Mouse (Mus musculus) intestine, embryonic 15.5 days (tissue): ENCODE data around the gene Nudt2. TPM values are rescaled to one million over a fixed set of nuclear protein-coding genes. Genes with fewer than 3 reads are reported as not detected.

Experiments
- ATAC-seq: fragments of 200-750 bp; cut with Nextera tagmentation; 2 replicates; pipeline ENCODE4 v1.8.0; 2017; ENCODE audit warnings: moderate TSS enrichment, moderate library complexity
- H3K27ac ChIP-seq: fragments of 300-500 bp; sonication (generic); 2 replicates; pipeline ENCODE4 v1.5.1; 2015; ENCODE audit warnings: mild to moderate bottlenecking, inconsistent platforms
- H3K27me3 ChIP-seq: fragments of 300-500 bp; sonication (generic); replicated peaks from 2 replicates; pipeline ENCODE4 v1.6.1; 2015; ENCODE audit warnings: inconsistent platforms
- H3K36me3 ChIP-seq: fragments of 300-500 bp; sonication (generic); 2 replicates; pipeline ENCODE4 v1.6.1; 2015; ENCODE audit warnings: inconsistent platforms
- H3K4me1 ChIP-seq: fragments of 300-500 bp; sonication (generic); replicated peaks from 2 replicates; pipeline ENCODE4 v1.6.1; 2015; ENCODE audit warnings: inconsistent platforms
- H3K4me2 ChIP-seq: fragments of 300-500 bp; sonication (generic); replicated peaks from 2 replicates; pipeline ENCODE4 v1.6.1; 2015; ENCODE audit warnings: mild to moderate bottlenecking, inconsistent platforms
- H3K4me3 ChIP-seq: fragments of 300-500 bp; sonication (generic); replicated peaks from 2 replicates; pipeline ENCODE4 v1.5.1; 2015; ENCODE audit warnings: inconsistent platforms
- H3K9ac ChIP-seq: fragments of 300-500 bp; sonication (generic); 2 replicates; pipeline ENCODE4 v1.6.1; 2015; ENCODE audit warnings: inconsistent platforms
- H3K9me3 ChIP-seq: fragments of 300-500 bp; sonication (generic); 2 replicates; pipeline ENCODE4 v1.6.1; 2016; ENCODE audit warnings: inconsistent platforms
- WGBS: fragments of 180-500 bp; shearing (Covaris S2); methylation state at CpG from one replicate; pipeline ENCODE4 v1.1.7; 2015; 5-methylcytosine and 5-hydroxymethylcytosine counted together
- polyA plus RNA-seq: library from polyadenylated mRNA; unstranded; fragments of >200 nt; fragmentation: Nextera tagmentation; extraction: Ambion mirVana; gene quantifications from 2 replicates; pipeline ENCODE4 v1.2.1, GENCODE M21; 2015

Nudt2 gene
- polyA plus RNA-seq, 1 experiment from 2014 or later, result 62.3 TPM

DNA sequence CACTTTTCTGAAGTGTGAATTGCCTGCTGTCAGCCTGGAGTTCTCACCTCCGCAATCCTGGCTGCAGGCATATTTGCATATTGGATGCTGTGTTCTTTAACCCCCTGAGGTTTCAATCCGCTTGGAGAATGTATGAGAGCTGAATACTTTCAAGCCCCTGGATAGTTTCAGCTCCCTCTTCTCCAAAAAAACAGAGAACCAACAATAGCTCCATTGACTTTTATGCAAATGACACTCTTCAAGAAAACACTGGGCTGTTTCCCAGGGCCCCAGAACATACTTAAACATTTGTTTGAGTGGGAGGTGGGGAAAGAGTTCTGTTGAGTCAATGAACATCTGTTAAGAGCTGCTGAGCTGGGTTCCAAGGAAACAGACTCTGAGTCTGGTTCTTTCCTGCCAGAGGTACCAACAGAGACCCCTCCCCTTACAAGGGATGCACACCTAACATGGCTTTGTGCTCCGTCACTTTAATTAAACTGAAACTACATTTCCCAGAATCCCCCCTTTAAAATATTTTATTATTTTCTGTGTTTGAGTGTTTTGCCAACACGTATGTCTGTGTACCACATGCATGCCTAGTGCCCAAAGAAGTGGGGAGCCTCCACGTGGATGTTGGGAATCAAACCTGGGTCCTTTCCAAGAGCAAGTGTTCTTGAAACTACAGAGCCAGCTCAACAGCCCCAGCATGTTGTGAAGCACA is 5.9 kb downstream of the Nudt2 start:
- Histone ChIP-seq H3K36me3 (no peaks in the 10 kb centered on the region), H3K27ac (no peak overlapping the region), H3K9me3 (no peaks in the 10 kb centered on the region), H3K4me2 (no peak overlapping the region), H3K4me1 (no peaks in the 10 kb centered on the region), H3K4me3 (no peak overlapping the region), H3K9ac (no peak overlapping the region), H3K27me3 (no peaks in the 10 kb centered on the region)
- ATAC-seq, result no peak
- 54% methylated on average over 5 of the region's 5 CpGs for WGBS

GRCm38 (mm10) chr4:41471384-41471689 is 6.4 kb downstream of the Nudt2 start:
- WGBS, result 75% methylated on average over 1 of the region's 1 CpGs
- no peak overlapping the region for H3K9ac ChIP-seq

DNA sequence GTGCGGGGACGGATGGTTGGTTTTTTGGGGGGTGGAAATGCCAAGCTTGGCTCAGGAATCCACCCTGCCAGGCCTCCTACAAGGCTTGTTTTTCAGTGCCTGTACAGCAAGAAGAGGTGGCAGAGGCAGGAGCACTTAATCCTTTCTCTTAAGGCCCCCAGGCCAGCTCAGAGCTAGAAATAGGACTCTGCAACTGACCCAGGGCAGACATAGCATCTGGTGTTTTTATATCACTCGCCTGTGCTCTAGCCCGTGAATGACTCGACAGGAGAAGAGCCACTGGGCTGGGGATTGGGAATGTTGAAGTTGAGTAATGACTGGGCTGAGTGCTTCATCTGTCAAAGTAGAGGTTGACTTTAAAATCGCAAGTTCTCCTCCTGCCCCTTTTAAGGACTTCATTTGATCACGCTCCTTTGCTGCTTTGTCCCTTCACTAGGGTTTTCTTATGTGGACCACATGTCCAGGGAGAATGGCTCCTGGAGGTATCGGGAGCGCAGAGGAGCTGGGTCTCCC is 12.8 kb downstream of the Nudt2 start:
- Histone ChIP-seq H3K27me3 (no peaks in the 10 kb centered on the region), H3K27ac (no peak overlapping the region), H3K4me2 (no peak overlapping the region), H3K36me3 (no peaks in the 10 kb centered on the region), H3K4me1 (peaks cover 12% of the 10 kb centered on the region), H3K4me3 (no peak overlapping the region), H3K9ac (no peak overlapping the region), H3K9me3 (no peaks in the 10 kb centered on the region)
- WGBS, result 82% methylated on average over 9 of the region's 9 CpGs
- ATAC-seq, result no peak

More at GRCm38 (mm10) chr4:41471384-41471689, 6.4 kb downstream of the Nudt2 start:
- Histone ChIP-seq H3K4me1 (no peaks in the 10 kb centered on the region), H3K27me3 (no peaks in the 10 kb centered on the region), H3K9me3 (no peaks in the 10 kb centered on the region), H3K27ac (no peak overlapping the region), H3K36me3 (no peaks in the 10 kb centered on the region), H3K4me3 (no peak overlapping the region), H3K4me2 (no peak overlapping the region)
- no peak for ATAC-seq

GRCm38 (mm10) chr4:41478751-41479455 is 14.0 kb downstream of the Nudt2 start:
- ATAC-seq, result 0 out of 2 replicates have a peak, but pooled peaks have one; percentile 10
- Histone ChIP-seq H3K4me1 (peaks cover 12% of the 10 kb centered on the region), H3K4me2 (no peak overlapping the region), H3K4me3 (no peak overlapping the region), H3K36me3 (no peaks in the 10 kb centered on the region), H3K9me3 (no peaks in the 10 kb centered on the region), H3K27me3 (no peaks in the 10 kb centered on the region), H3K27ac (0 out of 2 replicates have a peak overlapping the region, but pooled peaks have one; percentile 23), H3K9ac (no peak overlapping the region)
- WGBS, result 70% methylated on average over 4 of the region's 4 CpGs

- peak; percentile 71; the same call in 1 of the 2 replicates for ATAC-seq
- H3K9ac ChIP-seq, result no peak overlapping the region
- H3K36me3 ChIP-seq, result no peaks in the 10 kb centered on the region
- peak overlapping the region; percentile 34; the same call in 1 of the 2 replicates for H3K27ac ChIP-seq
- no peak overlapping the region for H3K4me3 ChIP-seq
- no peaks in the 10 kb centered on the region for H3K9me3 ChIP-seq
- no peak overlapping the region for H3K4me2 ChIP-seq
- no peaks in the 10 kb centered on the region for H3K27me3 ChIP-seq
- 61% methylated on average over 1 of the region's 1 CpGs for WGBS
- H3K4me1 ChIP-seq, result peaks cover 12% of the 10 kb centered on the region
These were observed 14.5 kb downstream of the Nudt2 start for GRCm38 (mm10) chr4:41479456-41479804.

- H3K27me3 ChIP-seq, result no peaks in the 10 kb centered on the region
- no peak overlapping the region for H3K9ac ChIP-seq
- H3K4me1 ChIP-seq, result peaks cover 12% of the 10 kb centered on the region
- no peak for ATAC-seq
- no peaks in the 10 kb centered on the region for H3K36me3 ChIP-seq
- no peaks in the 10 kb centered on the region for H3K9me3 ChIP-seq
- no peak overlapping the region for H3K4me3 ChIP-seq
- 70% methylated on average over 8 of the region's 8 CpGs for WGBS
- no peak overlapping the region for H3K4me2 ChIP-seq
- H3K27ac ChIP-seq, result peak overlapping the region; percentile 34; the same call in 1 of the 2 replicates
These were observed 15.3 kb downstream of the Nudt2 start for GRCm38 (mm10) chr4:41480254-41480653.

GRCm38 (mm10) chr4:41481601-41482017 is 16.7 kb downstream of the Nudt2 start:
- Histone ChIP-seq H3K9me3 (no peaks in the 10 kb centered on the region), H3K4me2 (no peak overlapping the region), H3K4me1 (peaks cover 12% of the 10 kb centered on the region), H3K9ac (no peak overlapping the region), H3K36me3 (no peaks in the 10 kb centered on the region), H3K27ac (peak overlapping the region; percentile 32), H3K4me3 (no peak overlapping the region), H3K27me3 (no peaks in the 10 kb centered on the region)
- WGBS, result 44% methylated on average over 6 of the region's 6 CpGs
- ATAC-seq, result peak; percentile 69

GRCm38 (mm10) chr4:41492951-41493350 is 28.0 kb downstream of the Nudt2 start:
- 74% methylated on average over 7 of the region's 7 CpGs for WGBS
- Histone ChIP-seq H3K27ac (peak overlapping the region; percentile 70), H3K4me3 (no peak overlapping the region), H3K36me3 (no peaks in the 10 kb centered on the region), H3K27me3 (peaks cover 13% of the 10 kb centered on the region), H3K9me3 (no peaks in the 10 kb centered on the region), H3K4me2 (peak overlapping the region; percentile 4; the same call in 1 of the 2 replicates), H3K4me1 (peaks cover 6% of the 10 kb centered on the region), H3K9ac (no peak overlapping the region)
- 0 out of 2 replicates have a peak, but pooled peaks have one; percentile 3 for ATAC-seq

DNA sequence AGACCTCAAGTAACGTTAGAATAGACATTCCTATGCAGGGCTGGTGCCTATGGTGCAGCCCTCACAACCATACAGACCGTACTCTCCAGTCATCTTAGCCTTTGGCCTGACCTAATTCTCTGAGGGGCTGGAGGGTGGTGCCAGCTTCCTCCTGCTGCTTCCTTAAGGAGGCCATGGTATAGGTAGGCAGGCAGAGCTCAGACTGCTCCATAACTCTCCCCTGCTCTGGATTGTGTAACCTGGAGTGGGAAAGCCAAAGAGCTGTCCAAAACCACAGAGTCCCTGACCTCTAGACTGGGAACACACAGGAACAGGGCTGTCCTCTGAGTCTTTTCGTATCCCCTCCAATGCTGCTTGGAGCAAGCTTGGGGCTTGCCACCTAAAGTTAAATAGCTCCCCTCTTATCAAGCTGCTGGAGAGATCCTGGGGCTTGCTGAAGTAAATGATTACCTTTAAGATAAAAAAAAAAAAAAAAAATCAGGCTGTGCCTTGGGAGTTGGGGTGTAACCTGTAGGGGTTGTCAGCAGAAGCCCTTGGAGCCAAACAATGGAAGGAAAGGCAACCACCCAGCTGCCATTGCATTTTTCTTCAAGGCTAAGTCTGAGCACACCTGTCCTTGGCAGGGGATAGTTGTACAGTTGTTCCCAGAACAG is 28.6 kb downstream of the Nudt2 start:
- Histone ChIP-seq H3K9me3 (no peaks in the 10 kb centered on the region), H3K4me3 (no peak overlapping the region), H3K27ac (peak overlapping the region; percentile 70), H3K27me3 (peaks cover 19% of the 10 kb centered on the region), H3K4me1 (peaks cover 12% of the 10 kb centered on the region), H3K4me2 (peak overlapping the region; percentile 4; the same call in 1 of the 2 replicates), H3K36me3 (no peaks in the 10 kb centered on the region), H3K9ac (no peak overlapping the region)
- peak; percentile 85 for ATAC-seq
- 49% methylated on average over 3 of the region's 3 CpGs for WGBS

GRCm38 (mm10) chr4:41494378-41494777 is 29.4 kb downstream of the Nudt2 start:
- Histone ChIP-seq H3K4me3 (no peak overlapping the region), H3K9ac (no peak overlapping the region), H3K27me3 (peaks cover 27% of the 10 kb centered on the region), H3K4me2 (no peak overlapping the region), H3K36me3 (no peaks in the 10 kb centered on the region), H3K27ac (peak overlapping the region; percentile 57), H3K9me3 (no peaks in the 10 kb centered on the region), H3K4me1 (peaks cover 16% of the 10 kb centered on the region)
- ATAC-seq, result peak; percentile 66
- WGBS, result 32% methylated on average over 3 of the region's 3 CpGs

- H3K36me3 ChIP-seq, result no peaks in the 10 kb centered on the region
- no peak overlapping the region for H3K9ac ChIP-seq
- H3K27ac ChIP-seq, result 0 out of 2 replicates have a peak overlapping the region, but pooled peaks have one; percentile 54
- peaks cover 16% of the 10 kb centered on the region for H3K4me1 ChIP-seq
- WGBS, result 77% methylated on average over 4 of the region's 4 CpGs
- ATAC-seq, result no peak
- H3K9me3 ChIP-seq, result no peaks in the 10 kb centered on the region
- H3K4me2 ChIP-seq, result no peak overlapping the region
- no peak overlapping the region for H3K4me3 ChIP-seq
- H3K27me3 ChIP-seq, result peaks cover 34% of the 10 kb centered on the region
These were observed 30.1 kb downstream of the Nudt2 start for GRCm38 (mm10) chr4:41495076-41495475.

- no peak overlapping the region for H3K4me2 ChIP-seq
- peaks cover 39% of the 10 kb centered on the region for H3K27me3 ChIP-seq
- no peak overlapping the region for H3K4me3 ChIP-seq
- no peaks in the 10 kb centered on the region for H3K9me3 ChIP-seq
- H3K9ac ChIP-seq, result no peak overlapping the region
- no peak overlapping the region for H3K27ac ChIP-seq
- ATAC-seq, result no peak
- H3K4me1 ChIP-seq, result peaks cover 16% of the 10 kb centered on the region
- no peaks in the 10 kb centered on the region for H3K36me3 ChIP-seq
- 85% methylated on average over 11 of the region's 11 CpGs for WGBS
These were observed 30.9 kb downstream of the Nudt2 start for GRCm38 (mm10) chr4:41495850-41496249.
